Mouse (Mus musculus) cerebellum, adult 9-10 months (tissue): Measurements from ENCODE around the gene Nav2.

Experiments
- DNase-seq: peaks from one replicate; pipeline ENCODE4 v3.0.0; 2022

Nav2 gene

DNA sequence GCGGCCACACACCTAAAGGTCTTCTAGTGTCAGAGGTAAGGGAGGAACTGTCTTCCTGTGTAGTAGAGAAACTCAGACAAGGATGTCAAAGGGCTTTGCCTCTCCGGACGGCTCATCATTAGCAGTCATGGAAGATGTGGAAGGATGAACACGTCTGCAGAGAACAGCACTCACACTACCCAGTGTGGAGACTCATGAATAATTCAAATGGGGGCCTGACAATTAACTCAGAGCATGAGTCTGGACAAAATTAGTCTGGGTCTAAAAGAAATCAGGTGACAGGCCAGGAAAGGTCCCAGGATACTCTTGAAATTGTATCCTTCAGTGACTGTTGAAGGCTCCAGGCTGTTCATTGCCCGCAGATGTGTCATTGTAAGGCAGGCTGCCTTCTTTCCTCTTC is 17.5 kb upstream of the Nav2 start:
- no peak for DNase-seq

GRCm38 (mm10) chr7:48893093-48893492 is 15.4 kb upstream of the Nav2 start:
- no peak for DNase-seq

GRCm38 (mm10) chr7:48894152-48894551 is 14.4 kb upstream of the Nav2 start:
- DNase-seq: peak; percentile 80

DNA sequence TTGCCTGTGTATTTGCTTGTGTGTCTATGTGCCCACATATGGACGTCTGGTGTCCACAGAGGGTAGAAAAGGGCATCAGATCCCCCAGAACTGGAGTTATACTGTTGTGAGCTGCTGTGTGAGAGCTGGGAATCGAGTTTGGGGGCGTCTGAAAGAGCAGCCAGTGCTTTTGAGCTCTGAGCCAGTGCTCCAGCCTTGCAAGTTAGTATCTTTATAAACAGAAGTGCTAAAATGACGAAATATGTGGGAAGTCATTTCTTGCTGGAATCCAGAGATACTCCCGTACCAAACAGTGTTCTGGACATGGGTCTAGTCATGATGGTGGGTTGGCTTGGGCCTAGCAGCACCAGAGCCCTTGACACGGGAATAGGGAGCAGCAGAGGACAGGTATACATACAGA is 13.8 kb upstream of the Nav2 start:
- DNase-seq: no peak

DNA sequence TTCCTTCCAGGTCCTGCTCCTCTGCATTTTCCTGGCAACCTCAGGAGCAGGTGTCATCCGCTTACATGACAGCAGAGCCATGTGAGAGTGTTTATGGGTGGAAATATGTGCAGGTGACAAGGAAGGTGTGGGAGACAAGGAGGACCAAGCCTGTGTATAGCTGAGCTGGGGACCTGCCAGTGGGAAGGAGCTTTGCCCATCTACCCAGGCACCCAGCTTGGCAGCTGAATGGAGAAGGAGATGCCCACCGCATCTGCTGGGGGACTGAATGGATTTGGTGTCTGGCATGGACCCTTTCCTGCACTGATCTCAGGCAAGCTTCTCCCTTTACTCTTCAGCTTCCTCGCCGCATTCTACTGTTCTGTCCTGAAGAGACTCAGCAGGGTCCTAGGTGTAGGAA is 13.0 kb upstream of the Nav2 start:
- no peak for DNase-seq

- DNase-seq: no peak
Observed at GRCm38 (mm10) chr7:48896051-48896450, 12.5 kb upstream of the Nav2 start.

DNA sequence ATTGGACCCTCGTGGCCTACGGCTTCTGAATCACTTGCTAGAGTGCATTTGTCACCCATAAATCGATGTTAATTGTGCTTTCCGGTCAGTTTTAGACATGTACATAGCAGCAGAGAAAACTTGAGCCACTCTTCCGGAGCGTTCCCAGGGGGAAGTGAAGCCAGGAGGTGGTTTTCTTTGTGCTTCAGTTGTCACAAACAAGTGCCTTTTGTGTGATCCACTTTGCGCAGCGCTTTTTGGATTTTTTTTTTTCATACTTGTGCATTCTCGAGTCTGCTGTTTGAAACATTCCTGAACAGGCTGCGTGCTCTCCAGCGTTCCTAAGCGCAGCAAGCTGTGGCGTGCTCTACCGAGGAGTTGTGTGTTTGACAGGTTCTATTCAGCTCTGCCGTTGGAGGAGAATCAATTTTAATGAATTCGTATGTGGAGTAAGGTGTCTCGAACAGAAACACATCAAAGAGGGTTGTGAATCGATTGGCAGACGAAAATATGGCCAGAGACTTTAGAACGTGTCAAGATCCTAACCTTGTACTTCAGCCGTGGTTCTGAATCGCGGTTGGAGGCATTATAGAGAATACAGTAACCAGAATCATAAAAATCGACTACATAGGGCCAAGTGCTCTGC is 10.9 kb upstream of the Nav2 start:
- no peak for DNase-seq

- no peak for DNase-seq
Observed at GRCm38 (mm10) chr7:48898416-48898815, 10.1 kb upstream of the Nav2 start.

- no peak for DNase-seq
Observed at GRCm38 (mm10) chr7:48900408-48901167, 7.9 kb upstream of the Nav2 start.

GRCm38 (mm10) chr7:48902454-48902853 is 6.1 kb upstream of the Nav2 start:
- DNase-seq: no peak

DNA sequence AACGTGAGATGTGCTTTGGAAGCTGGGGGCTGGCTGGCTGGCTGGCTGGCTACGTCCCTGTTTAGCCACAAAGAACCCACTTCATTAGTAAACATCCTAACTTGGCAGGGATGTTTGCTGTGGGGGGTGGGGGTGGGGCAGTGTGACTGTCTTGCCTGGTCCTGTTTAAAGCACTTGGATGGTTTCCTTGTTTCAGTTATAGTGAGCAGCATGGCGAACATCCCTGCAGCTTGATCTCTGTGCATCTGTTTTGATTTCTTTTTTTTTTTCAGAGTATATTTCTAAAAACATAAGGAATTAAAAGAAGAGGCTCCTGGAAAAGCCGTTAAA is 791 bp downstream of the Nav2 start:
- no peak for DNase-seq

DNA sequence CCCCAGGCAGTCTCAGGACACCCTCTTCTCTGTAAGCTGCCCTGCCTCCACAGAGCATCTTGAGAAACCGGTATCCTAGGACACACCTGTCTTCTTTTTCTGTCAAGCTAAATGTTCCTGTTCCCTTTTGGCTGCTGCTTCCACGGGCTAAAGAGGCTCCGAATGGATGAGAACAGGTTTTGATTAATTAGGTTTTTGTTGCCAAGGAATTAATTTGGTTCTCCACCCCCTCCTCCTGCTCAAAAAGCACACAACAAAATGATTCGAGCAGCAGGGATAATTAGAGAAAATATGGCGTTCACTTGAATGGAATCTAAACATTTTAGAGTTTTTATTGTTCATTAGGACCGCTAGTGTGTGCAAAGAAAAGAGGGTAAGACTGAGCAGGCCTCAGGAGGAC is 1.8 kb downstream of the Nav2 start:
- DNase-seq: no peak

GRCm38 (mm10) chr7:48911146-48911545 is 2.6 kb downstream of the Nav2 start:
- DNase-seq: no peak

GRCm38 (mm10) chr7:48914630-48915506 is 6.4 kb downstream of the Nav2 start:
- no peak for DNase-seq

DNA sequence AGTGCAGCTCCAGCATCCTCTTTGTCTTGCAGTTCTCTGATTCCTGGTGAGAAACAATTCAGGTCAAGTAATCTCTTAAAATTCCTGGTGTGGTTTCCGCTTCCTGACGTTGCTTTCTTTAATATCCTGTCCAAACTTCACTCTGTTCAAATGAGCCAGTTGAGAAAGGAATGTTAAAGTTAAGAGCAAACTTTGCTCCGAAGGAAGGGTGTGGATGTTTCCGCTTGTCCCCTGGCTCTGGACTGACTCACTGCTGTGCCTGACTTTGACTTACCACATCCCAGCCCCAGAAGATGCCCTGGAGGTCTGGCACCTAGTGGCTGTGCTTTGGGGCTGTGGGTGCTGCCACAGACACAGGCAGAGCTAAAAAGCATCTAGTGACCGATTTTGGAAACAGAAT is 8.9 kb downstream of the Nav2 start:
- DNase-seq: no peak

DNA sequence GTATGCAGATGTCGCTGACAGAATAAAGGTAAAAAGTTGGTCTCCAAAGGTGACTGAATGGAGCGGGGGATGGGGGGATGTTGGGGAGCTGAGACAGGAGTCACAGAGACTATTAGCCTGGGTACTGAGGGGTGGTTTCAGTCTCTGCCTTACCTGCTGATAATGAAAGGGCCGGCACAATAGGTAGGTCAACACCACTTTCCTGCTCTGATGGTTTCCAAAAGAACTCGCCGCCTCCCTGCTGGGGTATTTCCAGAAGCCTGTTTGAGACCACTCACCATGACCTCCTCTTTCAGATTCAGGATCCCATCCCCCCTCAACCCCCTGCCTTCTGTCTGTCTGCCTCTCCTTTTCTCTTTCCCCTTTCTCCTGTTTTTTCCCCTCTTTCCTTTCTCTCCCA is 9.5 kb downstream of the Nav2 start:
- DNase-seq: no peak

GRCm38 (mm10) chr7:48918389-48918788 is 9.9 kb downstream of the Nav2 start:
- DNase-seq: no peak

DNA sequence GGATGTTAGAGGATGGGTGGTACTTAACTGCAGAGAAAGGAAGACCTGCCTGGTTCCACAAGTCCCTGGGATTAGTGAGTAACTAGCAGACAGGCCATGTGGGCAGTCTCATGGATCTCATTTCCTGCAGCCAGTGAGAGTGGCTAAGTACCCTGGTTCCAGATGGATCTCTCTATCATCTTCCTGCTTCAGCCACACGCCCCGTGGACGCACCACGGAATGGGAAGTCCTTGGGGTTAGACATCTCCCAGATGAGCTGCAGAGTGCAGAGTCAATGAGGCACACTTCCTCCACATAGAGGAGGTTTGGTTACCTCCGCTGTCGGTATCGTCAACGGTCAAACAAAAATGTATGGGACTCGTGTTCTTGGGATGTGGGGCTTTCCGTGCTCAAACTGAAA is 15.1 kb downstream of the Nav2 start:
- no peak for DNase-seq

GRCm38 (mm10) chr7:48925214-48925613 is 16.7 kb downstream of the Nav2 start:
- DNase-seq: no peak

DNA sequence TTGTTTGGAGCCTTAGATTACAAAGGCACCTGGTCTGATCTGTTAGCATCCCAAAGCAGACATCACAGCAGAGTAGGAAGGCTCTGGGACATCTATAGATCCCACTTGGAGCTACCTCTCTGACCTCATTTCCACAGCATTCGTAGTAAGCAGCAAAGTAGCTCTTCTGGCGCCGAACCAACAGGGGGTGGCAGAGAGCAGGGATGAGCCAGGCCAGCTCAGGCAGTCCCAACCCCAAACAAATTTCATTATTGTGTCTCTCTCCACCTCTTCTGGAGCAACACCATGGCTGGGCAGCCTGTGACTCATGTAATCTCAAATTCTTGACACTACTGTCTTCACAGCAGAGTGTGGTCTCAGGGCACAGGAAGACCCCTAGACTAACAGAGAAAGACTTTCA is 19.8 kb downstream of the Nav2 start:
- peak; percentile 79 for DNase-seq

DNA sequence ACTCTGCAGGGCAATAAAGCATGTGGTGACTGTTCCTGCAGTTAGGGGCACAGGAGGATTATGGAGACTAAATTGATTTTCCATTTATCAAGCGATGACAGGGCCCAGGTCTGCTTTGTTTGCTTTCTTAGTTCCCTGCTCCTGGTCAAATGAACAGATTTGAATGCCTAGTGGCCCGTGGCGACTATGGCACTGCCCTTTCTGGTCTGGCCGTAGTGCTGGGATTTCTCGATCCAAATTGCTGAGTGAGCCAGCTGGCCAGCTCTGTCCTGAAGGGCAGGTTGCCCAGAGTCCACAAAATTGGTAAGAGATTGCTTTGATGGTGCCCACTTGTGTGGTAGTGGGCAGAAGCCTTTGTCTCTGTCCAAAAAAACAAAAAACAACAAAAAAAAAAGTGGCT is 21.9 kb downstream of the Nav2 start:
- DNase-seq: peak; percentile 94

- DNase-seq: peak; percentile 87
Observed at GRCm38 (mm10) chr7:48932138-48932537, 23.6 kb downstream of the Nav2 start.

DNA sequence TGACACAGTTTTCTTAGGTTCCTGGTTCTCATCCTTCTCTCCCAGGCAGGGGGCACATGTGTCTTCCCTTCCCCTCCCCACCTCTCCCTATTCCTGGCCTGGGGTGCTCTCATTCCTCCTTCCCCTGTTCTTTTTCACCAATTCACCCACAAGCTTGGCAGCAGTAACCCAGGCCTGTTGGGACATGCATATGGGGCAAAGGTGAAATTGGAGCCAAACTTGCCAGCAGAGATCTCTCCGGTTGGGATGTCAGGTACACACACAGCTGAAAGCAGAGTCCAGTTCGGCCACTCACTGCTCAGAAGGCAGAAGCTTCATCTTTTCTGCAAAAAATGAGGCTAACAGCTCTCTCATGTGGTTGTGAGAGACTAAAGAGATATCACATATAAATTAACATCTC is 26.3 kb downstream of the Nav2 start:
- no peak for DNase-seq

- no peak for DNase-seq
Observed at GRCm38 (mm10) chr7:48937562-48937961, 29.0 kb downstream of the Nav2 start.
